Mouse (Mus musculus): ENCODE data around the gene Zmynd10.

Gene Zmynd10

GRCm38 (mm10) chr9:107541005-107541404, 6.1 kb upstream of the Zmynd10 start:
- no peak for DNase-seq

- DNase-seq, result peak; percentile 95
Measured at GRCm38 (mm10) chr9:107541474-107542351, 5.4 kb upstream of the Zmynd10 start, which contains the start of the genes Cyb561d2 and Nprl2. Gene Cyb561d2 (minus strand): TSS chr9:107542193. Gene Nprl2 (plus strand): TSS chr9:107542226.

GRCm38 (mm10) chr9:107542352-107542686, 4.8 kb upstream of the Zmynd10 start:
- no peak for DNase-seq

- DNase-seq, result peak; percentile 68
Measured at GRCm38 (mm10) chr9:107542721-107543120, 4.4 kb upstream of the Zmynd10 start.

- DNase-seq, result peak; percentile 56
Measured at GRCm38 (mm10) chr9:107543299-107543698, 3.8 kb upstream of the Zmynd10 start.

- DNase-seq, result peak; percentile 64
Measured at GRCm38 (mm10) chr9:107544196-107544700, 2.9 kb upstream of the Zmynd10 start.

GRCm38 (mm10) chr9:107544729-107545128, 2.4 kb upstream of the Zmynd10 start:
- DNase-seq, result peak; percentile 67

GRCm38 (mm10) chr9:107545199-107545598, 1.9 kb upstream of the Zmynd10 start:
- peak; percentile 59 for DNase-seq

GRCm38 (mm10) chr9:107545602-107546001, 1.5 kb upstream of the Zmynd10 start:
- DNase-seq, result peak; percentile 74

- no peak for DNase-seq
Measured at GRCm38 (mm10) chr9:107547957-107548356, 859 bp downstream of the Zmynd10 start.

- no peak for DNase-seq
Measured at GRCm38 (mm10) chr9:107548820-107549219, 1.7 kb downstream of the Zmynd10 start.

GRCm38 (mm10) chr9:107549297-107550074, 2.4 kb downstream of the Zmynd10 start:
- no peak for DNase-seq

GRCm38 (mm10) chr9:107550491-107551116, 3.5 kb downstream of the Zmynd10 start:
- no peak for DNase-seq

GRCm38 (mm10) chr9:107551117-107551889, 4.2 kb downstream of the Zmynd10 start, which contains the start of gene Rassf1:
Gene Rassf1 (plus strand): TSS chr9:107551555.
- peak; percentile 67 for DNase-seq

GRCm38 (mm10) chr9:107551890-107552355, 4.8 kb downstream of the Zmynd10 start:
- DNase-seq, result no peak

- no peak for DNase-seq
Measured at GRCm38 (mm10) chr9:107552690-107553393, 5.7 kb downstream of the Zmynd10 start.

GRCm38 (mm10) chr9:107553541-107554318, 6.6 kb downstream of the Zmynd10 start:
- peak; percentile 78 for DNase-seq

GRCm38 (mm10) chr9:107554319-107554825, 7.3 kb downstream of the Zmynd10 start:
- peak; percentile 97 for DNase-seq

GRCm38 (mm10) chr9:107555031-107555457, 7.9 kb downstream of the Zmynd10 start:
- DNase-seq, result no peak

- DNase-seq, result no peak
Measured at GRCm38 (mm10) chr9:107555701-107556100, 8.6 kb downstream of the Zmynd10 start.
